Mouse (Mus musculus): Measurements from ENCODE around the gene Igf2r. TPM values are rescaled to one million over a fixed set of nuclear protein-coding genes. Genes with fewer than 3 reads are reported as not detected.

Gene Igf2r
- polyA plus RNA-seq, 1 experiment, result 24.8 TPM

DNA sequence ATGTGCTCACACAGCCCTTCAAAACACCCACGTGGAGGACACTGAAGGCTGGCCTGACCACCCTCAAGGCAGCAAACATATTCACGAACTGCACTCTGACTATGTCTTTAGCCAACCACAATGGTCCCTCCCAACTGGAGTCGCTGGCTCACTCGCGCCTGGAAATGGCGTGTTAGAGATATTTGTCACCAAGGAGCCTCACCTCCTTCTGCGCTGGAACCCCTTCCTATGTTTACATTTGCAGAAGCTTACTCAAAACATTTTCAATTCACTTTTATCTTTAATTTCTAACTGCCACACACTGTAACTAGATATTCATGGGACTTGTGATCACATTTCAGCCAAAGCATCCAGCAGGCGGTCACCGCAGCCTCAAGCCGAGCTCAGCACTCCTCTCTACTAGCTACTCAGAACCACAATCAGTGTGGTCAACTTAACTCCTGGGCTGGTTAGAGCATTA, 62.8 kb downstream of the Igf2r start:
- no peak for DNase-seq
- 80% methylated on average over 10 of the region's 10 CpGs for WGBS

DNA sequence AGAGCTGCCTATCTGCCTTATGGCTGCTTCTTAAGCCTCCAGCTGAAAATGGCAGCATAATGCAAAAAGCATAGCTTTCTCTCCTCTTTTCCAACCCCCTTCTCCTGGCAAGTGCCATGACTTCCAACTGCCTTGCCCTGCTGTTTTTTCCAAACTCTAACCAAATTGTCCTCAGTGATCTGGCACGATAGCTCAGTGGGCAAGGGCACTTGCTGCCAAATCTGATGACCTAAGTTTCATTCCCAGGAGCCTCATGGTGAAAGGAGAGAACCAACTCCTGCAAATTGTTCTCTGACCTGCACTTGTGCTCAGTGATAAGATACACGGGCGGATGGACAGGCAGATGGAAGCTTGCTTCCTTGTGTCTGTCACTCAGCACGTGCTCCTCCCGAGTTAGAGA, 66.6 kb downstream of the Igf2r start:
- WGBS, result 83% methylated on average over 5 of the region's 5 CpGs
- DNase-seq, result no peak
- Histone ChIP-seq H3K27ac (ENCODE audit: insufficient read depth, low read depth, low read length) (no peak overlapping the region), H3K4me3 (ENCODE audit: insufficient read depth, low read depth, low read length) (no peak overlapping the region), H3K36me3 (ENCODE audit: control insufficient read depth, insufficient read depth, low read length) (no peaks in the 10 kb centered on the region; the same call in 1 of the 2 replicates), H3K27me3 (replicated peaks; ENCODE audit: control insufficient read depth, insufficient read depth, low read length) (no peaks in the 10 kb centered on the region), H3K4me1 (ENCODE audit: control insufficient read depth, insufficient read depth, low read length) (no peaks in the 10 kb centered on the region)
- TF ChIP-seq POLR2A (IDR thresholded peaks at IDR 0.05; ENCODE audit: low read depth, low read length) (no peak), CTCF (conservative IDR thresholded peaks at IDR 0.05; ENCODE audit: insufficient read depth, insufficient read length, low read depth, low read length) (no peak)

More for the DNA sequence above, 62.8 kb downstream of the Igf2r start:
- no peak for TF ChIP-seq POLR2A (IDR thresholded peaks at IDR 0.05; ENCODE audit: low read depth, low read length)
- TF ChIP-seq CTCF (conservative IDR thresholded peaks at IDR 0.05; ENCODE audit: insufficient read depth, insufficient read length, low read depth, low read length), result no peak
- Histone ChIP-seq H3K4me1 (ENCODE audit: control insufficient read depth, insufficient read depth, low read length) (no peaks in the 10 kb centered on the region), H3K4me3 (ENCODE audit: insufficient read depth, low read depth, low read length) (no peak overlapping the region), H3K36me3 (ENCODE audit: control insufficient read depth, insufficient read depth, low read length) (no peaks in the 10 kb centered on the region; the same call in 1 of the 2 replicates), H3K27ac (ENCODE audit: insufficient read depth, low read depth, low read length) (no peak overlapping the region), H3K27me3 (replicated peaks; ENCODE audit: control insufficient read depth, insufficient read depth, low read length) (no peaks in the 10 kb centered on the region)

DNA sequence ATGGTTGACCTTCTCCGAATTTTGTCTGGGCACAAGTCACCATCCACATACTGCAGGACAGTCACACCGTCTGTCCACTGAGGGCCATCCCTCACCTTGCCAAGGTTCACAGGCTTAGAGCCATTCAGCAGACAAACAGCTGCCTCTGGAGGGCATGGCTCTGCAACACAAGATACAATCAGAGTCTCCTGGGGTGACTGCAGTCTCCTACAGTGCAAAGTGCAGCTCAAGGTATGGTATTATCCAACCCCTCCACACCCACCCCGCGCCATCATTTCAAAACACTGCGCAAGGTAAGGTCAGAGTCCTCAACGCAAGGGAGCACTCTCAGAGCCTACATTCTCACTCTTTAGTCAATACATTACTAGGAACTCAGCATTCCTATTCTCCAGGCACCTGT, 69.1 kb downstream of the Igf2r start:
- H3K27me3 ChIP-seq (replicated peaks; ENCODE audit: control insufficient read depth, insufficient read depth, low read length), result no peaks in the 10 kb centered on the region
- no peak for DNase-seq
- no peaks in the 10 kb centered on the region for H3K4me1 ChIP-seq (ENCODE audit: control insufficient read depth, insufficient read depth, low read length)
- H3K27ac ChIP-seq (ENCODE audit: insufficient read depth, low read depth, low read length), result no peak overlapping the region
- TF ChIP-seq CTCF (conservative IDR thresholded peaks at IDR 0.05; ENCODE audit: insufficient read depth, insufficient read length, low read depth, low read length) (no peak), POLR2A (IDR thresholded peaks at IDR 0.05; ENCODE audit: low read depth, low read length) (no peak)
- H3K36me3 ChIP-seq (ENCODE audit: control insufficient read depth, insufficient read depth, low read length), result peaks cover 1% of the 10 kb centered on the region
- H3K4me3 ChIP-seq (ENCODE audit: insufficient read depth, low read depth, low read length), result no peak overlapping the region
- 76% methylated on average over 6 of the region's 6 CpGs for whole genome bisulfite sequencing

DNA sequence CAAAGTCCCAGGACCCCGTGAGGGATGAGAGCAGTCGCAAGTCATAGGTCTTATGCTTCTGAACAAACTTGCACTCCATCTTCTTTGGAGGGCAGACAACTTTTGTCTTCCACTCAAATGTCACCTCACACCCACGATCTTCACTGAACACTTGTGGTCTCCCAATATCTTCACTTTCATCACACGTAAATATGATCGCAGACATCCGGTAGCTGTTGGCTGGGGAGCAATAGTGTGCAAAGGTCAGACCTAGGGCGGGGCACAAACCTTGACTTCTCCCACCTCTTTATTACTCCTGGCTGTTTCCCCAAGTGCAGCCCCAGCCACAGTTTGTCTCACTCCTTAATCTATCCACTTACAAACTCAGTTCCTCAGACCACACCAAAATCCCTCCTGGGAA, 77.6 kb downstream of the Igf2r start:
- no peaks in the 10 kb centered on the region for H3K4me1 ChIP-seq (ENCODE audit: control insufficient read depth, insufficient read depth, low read length)
- no peak overlapping the region for H3K4me3 ChIP-seq (ENCODE audit: insufficient read depth, low read depth, low read length)
- H3K27me3 ChIP-seq (replicated peaks; ENCODE audit: control insufficient read depth, insufficient read depth, low read length), result no peaks in the 10 kb centered on the region
- no peak overlapping the region for H3K27ac ChIP-seq (ENCODE audit: insufficient read depth, low read depth, low read length)
- no peak for TF ChIP-seq POLR2A (IDR thresholded peaks at IDR 0.05; ENCODE audit: low read depth, low read length)
- TF ChIP-seq CTCF (conservative IDR thresholded peaks at IDR 0.05; ENCODE audit: insufficient read depth, insufficient read length, low read depth, low read length), result no peak
- H3K36me3 ChIP-seq (ENCODE audit: control insufficient read depth, insufficient read depth, low read length), result no peaks in the 10 kb centered on the region
- WGBS, result 76% methylated on average over 7 of the region's 7 CpGs
- no peak for DNase-seq

DNA sequence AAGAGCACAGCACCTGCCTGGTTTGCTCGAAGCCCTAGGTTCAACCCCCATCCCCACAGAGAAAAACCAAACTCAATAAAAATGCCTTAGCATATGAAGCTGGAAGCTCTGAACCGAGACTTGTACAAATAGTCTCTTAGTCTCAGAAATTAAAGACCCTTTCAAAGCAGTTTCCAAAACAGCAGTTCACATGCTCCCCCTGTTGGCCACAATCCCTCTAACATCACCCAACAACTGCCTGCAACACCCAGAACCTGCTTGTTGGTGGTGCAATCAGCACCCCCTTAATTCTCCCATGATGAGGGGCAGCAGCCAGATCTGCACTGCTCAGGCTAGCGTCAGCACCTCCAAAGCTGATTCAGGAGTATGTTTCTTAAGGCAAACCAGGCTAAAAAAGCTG, 79.9 kb downstream of the Igf2r start:
- H3K36me3 ChIP-seq (ENCODE audit: control insufficient read depth, insufficient read depth, low read length), result no peaks in the 10 kb centered on the region
- peak; percentile 53 for DNase-seq

DNA sequence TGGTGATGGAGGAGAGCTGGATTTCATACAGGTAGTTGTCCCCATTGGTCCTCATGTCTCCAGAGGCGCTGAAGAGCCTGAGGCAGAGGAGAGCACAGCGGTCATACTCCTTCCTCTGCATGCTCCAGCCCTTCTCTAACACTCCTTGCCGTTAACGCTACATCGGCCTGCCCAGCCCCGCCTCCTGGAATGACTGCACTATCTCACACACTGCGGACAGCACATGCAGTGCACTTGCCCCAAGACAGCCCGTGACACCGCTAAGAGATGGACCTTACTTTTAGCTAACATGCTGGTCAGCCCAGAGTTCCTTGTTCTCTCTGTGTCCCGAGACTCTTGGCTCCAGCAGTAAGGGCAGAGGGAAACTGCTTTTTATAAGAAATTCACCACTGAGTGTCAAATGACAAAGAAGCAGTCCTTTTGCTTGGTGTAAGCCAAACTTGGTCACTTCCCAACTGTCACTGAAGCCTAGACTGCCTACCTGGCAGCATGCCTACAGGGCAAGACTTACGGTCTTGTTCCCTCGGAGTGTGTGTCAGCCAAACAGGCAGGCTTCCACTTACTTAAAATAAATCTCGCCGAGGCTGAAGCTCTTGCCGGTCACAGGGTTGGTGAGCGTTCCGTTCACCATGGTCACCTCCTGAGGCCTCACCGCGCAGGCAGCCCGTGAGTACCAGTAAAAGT, 80.9 kb downstream of the Igf2r start:
- Histone ChIP-seq H3K4me1 (ENCODE audit: control insufficient read depth, insufficient read depth, low read length) (no peaks in the 10 kb centered on the region), H3K36me3 (ENCODE audit: control insufficient read depth, insufficient read depth, low read length) (no peaks in the 10 kb centered on the region), H3K4me3 (ENCODE audit: insufficient read depth, low read depth, low read length) (no peak overlapping the region), H3K27me3 (replicated peaks; ENCODE audit: control insufficient read depth, insufficient read depth, low read length) (no peaks in the 10 kb centered on the region), H3K27ac (ENCODE audit: insufficient read depth, low read depth, low read length) (no peak overlapping the region)
- TF ChIP-seq CTCF (conservative IDR thresholded peaks at IDR 0.05; ENCODE audit: insufficient read depth, insufficient read length, low read depth, low read length), result no peak
- TF ChIP-seq POLR2A (IDR thresholded peaks at IDR 0.05; ENCODE audit: low read depth, low read length), result no peak
- WGBS, result 59% methylated on average over 20 of the region's 20 CpGs
- peak; percentile 74 for DNase-seq

More for the DNA sequence above, 79.9 kb downstream of the Igf2r start:
- no peaks in the 10 kb centered on the region for H3K27me3 ChIP-seq (replicated peaks; ENCODE audit: control insufficient read depth, insufficient read depth, low read length)
- no peak overlapping the region for H3K27ac ChIP-seq (ENCODE audit: insufficient read depth, low read depth, low read length)
- no peak overlapping the region for H3K4me3 ChIP-seq (ENCODE audit: insufficient read depth, low read depth, low read length)
- no peaks in the 10 kb centered on the region for H3K4me1 ChIP-seq (ENCODE audit: control insufficient read depth, insufficient read depth, low read length)
- WGBS, result 58% methylated on average over 3 of the region's 3 CpGs
- TF ChIP-seq CTCF (conservative IDR thresholded peaks at IDR 0.05; ENCODE audit: insufficient read depth, insufficient read length, low read depth, low read length) (peak; percentile 52), POLR2A (IDR thresholded peaks at IDR 0.05; ENCODE audit: low read depth, low read length) (no peak)

DNA sequence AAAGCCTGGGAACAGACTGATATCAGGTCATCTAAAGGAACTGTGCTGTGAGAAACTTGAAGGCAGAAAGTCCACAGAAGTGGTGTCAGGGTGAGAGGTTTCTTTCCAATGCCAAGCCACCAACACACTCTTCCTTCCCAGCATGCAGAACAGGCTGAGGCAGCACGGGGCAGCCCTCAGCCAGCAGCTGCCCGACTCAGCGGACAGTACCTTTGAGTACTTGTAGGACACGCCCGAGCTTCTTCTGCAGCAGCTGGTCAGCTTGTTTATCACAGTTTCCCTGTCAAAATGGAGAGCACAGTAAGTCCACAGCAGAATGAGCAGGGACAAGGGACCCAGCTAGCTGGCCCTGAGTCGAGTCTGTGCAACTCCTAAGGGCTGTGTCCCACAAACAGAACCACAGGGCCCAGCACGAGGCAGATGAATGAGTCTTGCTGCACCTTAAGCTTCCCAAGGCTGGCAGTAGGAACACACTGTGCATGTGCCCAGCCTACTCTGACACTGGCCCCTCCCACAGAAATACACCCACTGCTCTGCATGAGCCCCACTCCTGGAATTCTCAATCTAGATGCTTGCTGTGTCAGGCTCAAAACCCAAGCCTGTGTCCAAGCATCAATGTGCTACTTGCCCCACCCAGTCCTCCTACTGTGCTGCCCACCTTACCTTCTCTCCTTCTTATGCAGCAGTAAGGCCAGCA, 84.4 kb downstream of the Igf2r start:
- H3K4me3 ChIP-seq (ENCODE audit: insufficient read depth, low read depth, low read length), result no peak overlapping the region
- H3K27me3 ChIP-seq (replicated peaks; ENCODE audit: control insufficient read depth, insufficient read depth, low read length), result no peaks in the 10 kb centered on the region
- H3K27ac ChIP-seq (ENCODE audit: insufficient read depth, low read depth, low read length), result no peak overlapping the region
- DNase-seq, result no peak
- WGBS, result 68% methylated on average over 7 of the region's 7 CpGs
- no peak for TF ChIP-seq CTCF (conservative IDR thresholded peaks at IDR 0.05; ENCODE audit: insufficient read depth, insufficient read length, low read depth, low read length)
- no peak for TF ChIP-seq POLR2A (IDR thresholded peaks at IDR 0.05; ENCODE audit: low read depth, low read length)
- H3K36me3 ChIP-seq (ENCODE audit: control insufficient read depth, insufficient read depth, low read length), result no peaks in the 10 kb centered on the region
- no peaks in the 10 kb centered on the region for H3K4me1 ChIP-seq (ENCODE audit: control insufficient read depth, insufficient read depth, low read length)
